Mouse (Mus musculus) ES-E14 (cell line): ENCODE measurements around the gene Acan.

Experiments
- CHD2 ChIP-seq: IDR thresholded peaks from 2 replicates; pipeline ENCODE4 v1.6.1; 2014; ENCODE audit warnings: mild to moderate bottlenecking, low read depth, low read length, inconsistent platforms
- HCFC1 ChIP-seq: IDR thresholded peaks from 2 replicates; pipeline ENCODE4 v1.6.1; 2012; ENCODE audit warnings: low read length, inconsistent platforms, borderline replicate concordance; ENCODE audit not compliant: insufficient read depth
- MAFK ChIP-seq: IDR thresholded peaks from 2 replicates; pipeline ENCODE4 v1.6.1; 2014; ENCODE audit warnings: mild to moderate bottlenecking, low read depth, low read length, inconsistent platforms; ENCODE audit not compliant: insufficient read depth
- ZC3H11A ChIP-seq: IDR thresholded peaks from 2 replicates; pipeline ENCODE4 v1.6.1; 2012; ENCODE audit warnings: low read depth, mild to moderate bottlenecking, inconsistent platforms, low read length, borderline replicate concordance
- ZNF384 ChIP-seq: IDR thresholded peaks from 2 replicates; pipeline ENCODE4 v1.6.1; 2012; ENCODE audit warnings: low read depth, low read length, inconsistent platforms

GRCm38 (mm10) chr7:79148711-79149266 lies 95.5 kb downstream of the Acan start, which contains the start of gene Mfge8:
- TF ChIP-seq HCFC1 (no peak), ZNF384 (no peak), MAFK (no peak), ZC3H11A (no peak), CHD2 (no peak)
